Mouse (Mus musculus) 416B (cell line): Measurements from ENCODE around the gene Bud23.
A peak's percentile ranks its signal among the peaks of the same experiment; 100 is the strongest.
"Not testable (repeated sequence)": the region's sequence is repeated elsewhere in the genome, so short reads cannot be mapped to it uniquely, and the experiment has no call there.

Source experiments
- DNase-seq: peaks from one replicate; pipeline ENCODE4 v3.0.0; 2011; ENCODE audit warnings: low read depth

Gene Bud23

GRCm38 (mm10) chr5:135064909-135065446 lies at the start of gene Bud23:
TSS of gene Bud23 (minus strand) at chr5:135064959.
- DNase-seq = not testable (repeated sequence)

GRCm38 (mm10) chr5:135113782-135114181 lies 49.0 kb upstream of the Bud23 start:
- no peak for DNase-seq

- DNase-seq = peak; percentile 21
Observed at GRCm38 (mm10) chr5:135109976-135110375, 45.2 kb upstream of the Bud23 start.

GRCm38 (mm10) chr5:135109426-135109825 lies 44.7 kb upstream of the Bud23 start:
- DNase-seq = no peak

GRCm38 (mm10) chr5:135109017-135109416 lies 44.3 kb upstream of the Bud23 start:
- DNase-seq = no peak

- no peak for DNase-seq
Observed at GRCm38 (mm10) chr5:135107521-135108501, 43.1 kb upstream of the Bud23 start.

GRCm38 (mm10) chr5:135106758-135107256 lies 42.0 kb upstream of the Bud23 start:
- no peak for DNase-seq

- DNase-seq = peak; percentile 46
Observed at GRCm38 (mm10) chr5:135103999-135104660, 39.4 kb upstream of the Bud23 start.

GRCm38 (mm10) chr5:135100981-135101380 lies 36.2 kb upstream of the Bud23 start:
- DNase-seq = peak; percentile 67

GRCm38 (mm10) chr5:135089653-135090052 lies 24.9 kb upstream of the Bud23 start, which contains the start of gene Mlxipl:
TSS of gene Mlxipl (plus strand) at chr5:135089890.
- DNase-seq = no peak

GRCm38 (mm10) chr5:135086871-135087270 lies 22.1 kb upstream of the Bud23 start:
- no peak for DNase-seq

GRCm38 (mm10) chr5:135080539-135080938 lies 15.8 kb upstream of the Bud23 start:
- no peak for DNase-seq

- no peak for DNase-seq
Observed at GRCm38 (mm10) chr5:135079578-135079977, 14.8 kb upstream of the Bud23 start.

- DNase-seq = no peak
Observed at GRCm38 (mm10) chr5:135078482-135078810, 13.7 kb upstream of the Bud23 start.

- DNase-seq = peak; percentile 66
Observed at GRCm38 (mm10) chr5:135077564-135078481, 13.1 kb upstream of the Bud23 start, which contains the start of gene Vps37d. TSS of gene Vps37d (minus strand) at chr5:135078266.

- no peak for DNase-seq
Observed at GRCm38 (mm10) chr5:135076931-135077505, 12.3 kb upstream of the Bud23 start.

- DNase-seq = no peak
Observed at GRCm38 (mm10) chr5:135076368-135076767, 11.6 kb upstream of the Bud23 start.

GRCm38 (mm10) chr5:135075655-135076054 lies 10.9 kb upstream of the Bud23 start:
- peak; percentile 23 for DNase-seq

- DNase-seq = no peak
Observed at GRCm38 (mm10) chr5:135073349-135074150, 8.8 kb upstream of the Bud23 start.

GRCm38 (mm10) chr5:135072720-135073119 lies 8.0 kb upstream of the Bud23 start:
- DNase-seq = no peak
